Mouse (Mus musculus): ENCODE measurements around the gene Birc3.

Birc3 gene

GRCm38 (mm10) chr9:7828706-7829105 is 44.3 kb downstream of the Birc3 start:
- DNase-seq (ENCODE audit: extremely low spot score, low spot score), result no peak

- no peak for DNase-seq (ENCODE audit: extremely low spot score, low spot score)
Observed at GRCm38 (mm10) chr9:7824916-7825315, 48.1 kb downstream of the Birc3 start.

GRCm38 (mm10) chr9:7822758-7823157 is 50.2 kb downstream of the Birc3 start:
- no peak for DNase-seq (ENCODE audit: extremely low spot score, low spot score)

GRCm38 (mm10) chr9:7805101-7805506 is 67.9 kb downstream of the Birc3 start:
- DNase-seq (ENCODE audit: extremely low spot score, low spot score), result no peak

Measured in neural tube, embryonic 10.5 days (tissue).